Mouse (Mus musculus) MEL (cell line): ENCODE data around the gene Trim2. TPM values are rescaled to one million over a fixed set of nuclear protein-coding genes. Genes with fewer than 3 reads are reported as not detected.

Source experiments
- DNase-seq: peaks from one replicate; pipeline ENCODE4 v3.0.0; 2011; ENCODE audit warnings: low read depth, low spot score
- H3K27ac ChIP-seq: 2 replicates; pipeline ENCODE4 v1.5.1; 2012; ENCODE audit warnings: low read depth, mild to moderate bottlenecking, control low read depth, low read length, moderate library complexity; ENCODE audit not compliant: control insufficient read depth
- H3K27me3 ChIP-seq, 2 experiments: fragments of 150-350 bp in 1 of 2; sonication (generic) in 1 of 2; 2 replicates each; pipeline ENCODE4 v1.6.1; 2012; ENCODE audit warnings: low read length in 2 of 2, mild to moderate bottlenecking in 2 of 2, improper control_type of control experiment in 1 of 2, moderate library complexity in 1 of 2; ENCODE audit not compliant: insufficient read depth in 2 of 2, control insufficient read depth in 1 of 2
- H3K36me3 ChIP-seq, 2 experiments: 2 replicates each; pipeline ENCODE4 v1.6.1; 2012 to 2014; ENCODE audit warnings: low read length in 2 of 2, improper control_type of control experiment in 1 of 2, inconsistent platforms in 1 of 2, mild to moderate bottlenecking in 1 of 2; ENCODE audit not compliant: insufficient read depth in 2 of 2, control insufficient read depth in 1 of 2
- H3K4me1 ChIP-seq, 2 experiments: fragments of 150-350 bp in 1 of 2; sonication (generic) in 1 of 2; 2 replicates each; pipeline ENCODE4 v1.6.1; 2012; ENCODE audit warnings: low read length in 2 of 2, improper control_type of control experiment in 1 of 2, mild to moderate bottlenecking in 1 of 2; ENCODE audit not compliant: insufficient read depth in 2 of 2, control insufficient read depth in 1 of 2
- H3K4me3 ChIP-seq, 2 experiments: fragments of 150-350 bp in 1 of 2; sonication (generic) in 1 of 2; 2 replicates each; pipeline ENCODE4 v1.5.1; 2012; ENCODE audit warnings: low read depth in 2 of 2, low read length in 2 of 2, mild to moderate bottlenecking in 2 of 2, moderate library complexity in 2 of 2, control low read depth in 1 of 2, improper control_type of control experiment in 1 of 2; ENCODE audit not compliant: control insufficient read depth in 1 of 2, insufficient read depth in 1 of 2
- H3K79me2 ChIP-seq: 2 replicates; pipeline ENCODE4 v1.6.1; 2012; ENCODE audit warnings: mild to moderate bottlenecking, low read length, moderate library complexity; ENCODE audit not compliant: control insufficient read depth, poor library complexity, insufficient read depth
- H3K9ac ChIP-seq: 2 replicates; pipeline ENCODE4 v1.6.1; 2012; ENCODE audit warnings: low read depth, mild to moderate bottlenecking, control low read depth, low read length, moderate library complexity; ENCODE audit not compliant: control insufficient read depth, poor library complexity, severe bottlenecking
- H3K9me3 ChIP-seq: fragments of 150-350 bp; sonication (generic); replicated peaks from 2 replicates; pipeline ENCODE4 v1.6.1; 2012; ENCODE audit warnings: mild to moderate bottlenecking, low read length, improper control_type of control experiment, moderate library complexity; ENCODE audit not compliant: insufficient read depth
- BHLHE40 ChIP-seq: IDR thresholded peaks from 2 replicates; pipeline ENCODE4 v1.6.1; 2012; ENCODE audit warnings: low read depth, mild to moderate bottlenecking, inconsistent platforms, low read length, improper control_type of control experiment, borderline replicate concordance
- CHD1 ChIP-seq: IDR thresholded peaks from 2 replicates; pipeline ENCODE4 v1.6.1; 2012; ENCODE audit warnings: low read depth, mild to moderate bottlenecking, inconsistent platforms, low read length, improper control_type of control experiment
- CHD2 ChIP-seq: IDR thresholded peaks from 2 replicates; pipeline ENCODE4 v1.6.1; 2011; ENCODE audit warnings: low read length, improper control_type of control experiment
- CTCF ChIP-seq, 3 experiments: IDR thresholded peaks in 2 of 3; conservative IDR thresholded peaks in 1 of 3; 2 replicates each; pipeline ENCODE4 v1.5.1; 2011 to 2012; ENCODE audit warnings: low read length in 3 of 3, low read depth in 2 of 3, mild to moderate bottlenecking in 2 of 3, improper control_type of control experiment in 1 of 3, inconsistent platforms in 1 of 3, mixed read lengths in 1 of 3, moderate library complexity in 1 of 3; ENCODE audit not compliant: control insufficient read depth in 1 of 3, insufficient read depth in 1 of 3, poor library complexity in 1 of 3, severe bottlenecking in 1 of 3
- E2F4 ChIP-seq: IDR thresholded peaks from 2 replicates; pipeline ENCODE4 v1.6.1; 2011; ENCODE audit warnings: low read depth, low read length, improper control_type of control experiment, borderline replicate concordance
- ELF1 ChIP-seq: IDR thresholded peaks from 2 replicates; pipeline ENCODE4 v1.6.1; 2014; ENCODE audit warnings: low read depth, mild to moderate bottlenecking, inconsistent platforms, low read length, improper control_type of control experiment, moderate library complexity
- ETS1 ChIP-seq: IDR thresholded peaks from 2 replicates; pipeline ENCODE4 v1.6.1; 2012; ENCODE audit warnings: low read depth, mild to moderate bottlenecking, inconsistent platforms, low read length, improper control_type of control experiment, moderate library complexity
- HCFC1 ChIP-seq: IDR thresholded peaks from 2 replicates; pipeline ENCODE4 v1.6.1; 2012; ENCODE audit warnings: low read depth, mild to moderate bottlenecking, inconsistent platforms, low read length, improper control_type of control experiment, moderate library complexity
- JUND ChIP-seq: IDR thresholded peaks from 2 replicates; pipeline ENCODE4 v1.6.1; 2011; ENCODE audit warnings: low read depth, mild to moderate bottlenecking, improper control_type of control experiment, low read length
- KAT2A ChIP-seq: conservative IDR thresholded peaks from 2 replicates; pipeline ENCODE4 v1.6.1; 2012; ENCODE audit warnings: low read depth, low read length, improper control_type of control experiment, inconsistent platforms
- MAZ ChIP-seq: IDR thresholded peaks from 2 replicates; pipeline ENCODE4 v1.6.1; 2012; ENCODE audit warnings: low read depth, mild to moderate bottlenecking, inconsistent platforms, low read length, improper control_type of control experiment
- MXI1 ChIP-seq: IDR thresholded peaks from 2 replicates; pipeline ENCODE4 v1.6.1; 2011; ENCODE audit warnings: mild to moderate bottlenecking, low read depth, low read length, improper control_type of control experiment
- MYB ChIP-seq: IDR thresholded peaks from 2 replicates; pipeline ENCODE4 v1.6.1; 2011; ENCODE audit warnings: mild to moderate bottlenecking, low read depth, low read length, improper control_type of control experiment
- MYC ChIP-seq: IDR thresholded peaks from 2 replicates; pipeline ENCODE4 v1.6.1; 2011; ENCODE audit warnings: low read depth, mild to moderate bottlenecking, low read length, improper control_type of control experiment, moderate library complexity
- NRF1 ChIP-seq: IDR thresholded peaks from 2 replicates; pipeline ENCODE4 v1.6.1; 2014; ENCODE audit warnings: low read depth, mild to moderate bottlenecking, inconsistent platforms, low read length, improper control_type of control experiment, moderate library complexity; ENCODE audit not compliant: poor library complexity, insufficient read depth, severe bottlenecking
- POLR2A ChIP-seq, 2 experiments: IDR thresholded peaks; 2 replicates each; pipeline ENCODE4 v1.6.1; 2011 to 2012; ENCODE audit warnings: low read length in 2 of 2, mild to moderate bottlenecking in 2 of 2, control low read depth in 1 of 2, improper control_type of control experiment in 1 of 2, low read depth in 1 of 2, moderate library complexity in 1 of 2; ENCODE audit not compliant: control insufficient read depth in 1 of 2, insufficient read depth in 1 of 2, poor library complexity in 1 of 2
- POLR2AphosphoS2 ChIP-seq: IDR thresholded peaks from 2 replicates; pipeline ENCODE4 v1.6.1; 2011; ENCODE audit warnings: low read length, improper control_type of control experiment
- RAD21 ChIP-seq: IDR thresholded peaks from 2 replicates; pipeline ENCODE4 v1.6.1; 2011; ENCODE audit warnings: mild to moderate bottlenecking, low read depth, low read length, improper control_type of control experiment
- TBP ChIP-seq: IDR thresholded peaks from 2 replicates; pipeline ENCODE4 v1.8.0; 2011; ENCODE audit warnings: low read depth, low read length, improper control_type of control experiment
- TCF12 ChIP-seq: IDR thresholded peaks from 2 replicates; pipeline ENCODE4 v1.6.1; 2014; ENCODE audit warnings: low read depth, mild to moderate bottlenecking, inconsistent platforms, low read length, improper control_type of control experiment, moderate library complexity
- UBTF ChIP-seq: IDR thresholded peaks from 2 replicates; pipeline ENCODE4 v1.6.1; 2012; ENCODE audit warnings: low read depth, mild to moderate bottlenecking, inconsistent platforms, low read length, improper control_type of control experiment, moderate library complexity, borderline replicate concordance; ENCODE audit not compliant: insufficient read depth
- USF1 ChIP-seq: IDR thresholded peaks from 2 replicates; pipeline ENCODE4 v1.6.1; 2014; ENCODE audit warnings: low read depth, mild to moderate bottlenecking, inconsistent platforms, low read length, improper control_type of control experiment, moderate library complexity
- USF2 ChIP-seq, 2 experiments: IDR thresholded peaks; 2 replicates each; pipeline ENCODE4 v1.6.1; 2011 to 2012; ENCODE audit warnings: improper control_type of control experiment in 2 of 2, low read length in 2 of 2, borderline replicate concordance in 1 of 2, inconsistent platforms in 1 of 2, low read depth in 1 of 2, mild to moderate bottlenecking in 1 of 2; ENCODE audit not compliant: insufficient read depth in 1 of 2
- ZC3H11A ChIP-seq: IDR thresholded peaks from 2 replicates; pipeline ENCODE4 v1.6.1; 2012; ENCODE audit warnings: low read depth, mild to moderate bottlenecking, inconsistent platforms, low read length, improper control_type of control experiment
- ZKSCAN1 ChIP-seq: IDR thresholded peaks from 2 replicates; pipeline ENCODE4 v1.6.1; 2012; ENCODE audit warnings: low read depth, mild to moderate bottlenecking, inconsistent platforms, low read length, improper control_type of control experiment, moderate library complexity
- ZMIZ1 ChIP-seq: IDR thresholded peaks from 2 replicates; pipeline ENCODE4 v1.6.1; 2012; ENCODE audit warnings: low read depth, mild to moderate bottlenecking, inconsistent platforms, low read length, improper control_type of control experiment, moderate library complexity
- polyA plus RNA-seq, 2 experiments: library from polyadenylated mRNA; stranded (reverse) in 1 of 2; unstranded in 1 of 2; fragments of >175 nt in 1 of 2; fragments of >200 nt in 1 of 2; gene quantifications; 2 replicates each; pipeline versions ENCODE4 v1.2.1 to v1.2.4; 2012; ENCODE audit warnings: low replicate concordance in 2 of 2, low read depth in 1 of 2; ENCODE audit not compliant: insufficient read length in 2 of 2, insufficient read depth in 1 of 2, missing spikeins in 1 of 2
- total RNA-seq: library from RNA; depleted of rRNA; stranded (reverse); fragments of 300-350 nt; gene quantifications from 2 replicates; pipeline ENCODE4 v1.2.3, GENCODE M21; 2012

Trim2 gene
- total and polyA plus RNA-seq, 3 experiments = 1.7 to 4.4 TPM; not detected in 1

- Histone ChIP-seq H3K9me3 (no peaks in the 10 kb centered on the region), H3K79me2 (no peaks in the 10 kb centered on the region), H3K36me3 (no peaks in the 10 kb centered on the region), H3K4me1 (no peaks in the 10 kb centered on the region), H3K4me3 (no peak overlapping the region), H3K9ac (no peak overlapping the region)
- TF ChIP-seq ZKSCAN1 = no peak
- TF ChIP-seq MXI1 = no peak
- TF ChIP-seq MYB = no peak
- no peak for TF ChIP-seq ELF1
- TF ChIP-seq CHD2 = no peak
- no peak for TF ChIP-seq USF2 (IDR thresholded peaks at IDR 0.05; ENCODE audit: borderline replicate concordance in 1 of 2, insufficient read depth in 1 of 2, low read depth in 1 of 2, low read length in 2 of 2)
- no peak for TF ChIP-seq TCF12
- no peak for TF ChIP-seq MYC
- TF ChIP-seq, all 39 proteins: peak for 0
- Histone ChIP-seq H3K27me3 (no peaks in the 10 kb centered on the region), H3K27ac (no peak overlapping the region)
- no peak for DNase-seq
Measured at GRCm38 (mm10) chr3:84165391-84165790, 141.3 kb downstream of the Trim2 start.

GRCm38 (mm10) chr3:84157559-84158350 lies 148.9 kb downstream of the Trim2 start:
- no peak overlapping the region for H3K9ac ChIP-seq
- H3K9me3 ChIP-seq = no peaks in the 10 kb centered on the region
- DNase-seq = no peak
- peaks cover 0 to 4% of the 10 kb centered on the region in 2 experiments; a peak in 2 of 4 replicates for H3K36me3 ChIP-seq
- H3K27me3 ChIP-seq = no peaks in the 10 kb centered on the region
- no peak for TF ChIP-seq ZC3H11A
- no peak for TF ChIP-seq KAT2A
- no peak for TF ChIP-seq POLR2A (IDR thresholded peaks at IDR 0.05; ENCODE audit: control insufficient read depth in 1 of 2, insufficient read depth in 1 of 2, low read depth in 1 of 2, low read length in 2 of 2, poor library complexity in 1 of 2)
- no peak for TF ChIP-seq MAZ
- no peak for TF ChIP-seq POLR2AphosphoS2
- no peak for TF ChIP-seq TBP
- TF ChIP-seq ZKSCAN1 = no peak
- no peak for TF ChIP-seq NRF1
- no peak for TF ChIP-seq HCFC1
- no peak for TF ChIP-seq UBTF
- no peak for TF ChIP-seq ETS1
- TF ChIP-seq ZMIZ1 = no peak
- no peak for TF ChIP-seq USF1
- no peak for TF ChIP-seq CTCF (IDR thresholded peaks at IDR 0.05 in 2 of 3, conservative IDR thresholded peaks at IDR 0.05 in 1 of 3; ENCODE audit: control insufficient read depth in 1 of 3, insufficient read depth in 1 of 3, low read depth in 2 of 3, low read length in 3 of 3, poor library complexity in 1 of 3, severe bottlenecking in 1 of 3)
- TF ChIP-seq E2F4 = no peak
- TF ChIP-seq ELF1 = no peak
- no peak for TF ChIP-seq CHD1
- no peak for TF ChIP-seq RAD21
- no peak for TF ChIP-seq BHLHE40
- no peak for TF ChIP-seq JUND
- H3K27ac ChIP-seq = no peak overlapping the region
- peaks cover 3% of the 10 kb centered on the region; the same call in 1 of the 2 replicates for H3K79me2 ChIP-seq
- H3K4me3 ChIP-seq = no peak overlapping the region
- no peaks in the 10 kb centered on the region; a peak in 1 of 4 replicates for H3K4me1 ChIP-seq
